Comparison of ENCODE assay signal across 9 mouse cellular contexts in genomic region chr1:23202511-23203435, GRCm38 (mm10).
DNase-seq lines count a peak whose midpoint lies in the region; ATAC-seq and TF ChIP-seq lines count a peak whose summit lies in the region.
"Had no signal": no experiment of that assay in that cellular context is flagged by ENCODE, and none has a peak within 500 bp of the region (broad histone marks: within the 10 kb centered on the region; RNA-seq: fewer than 3 reads in every experiment).

No protein-coding gene starts in this region.

- no peak for TF ChIP-seq CTCF in midbrain, postnatal 0 days (IDR thresholded peaks at IDR 0.05)

- H3K4me2 ChIP-seq in forebrain, embryonic 14.5 days (ENCODE audit: low read length) = no peak overlapping the region
- H3K4me2 ChIP-seq in forebrain, embryonic 16.5 days (ENCODE audit: low read length) = no peak overlapping the region
- no peak overlapping the region for H3K4me2 ChIP-seq in midbrain, postnatal 0 days (ENCODE audit: low read depth, low read length, poor library complexity, severe bottlenecking)
- H3K4me2 ChIP-seq in midbrain, embryonic 13.5 days (replicated peaks) = no peak overlapping the region
- H3K4me2 ChIP-seq in hindbrain, embryonic 12.5 days (replicated peaks) = no peak overlapping the region

- no peak overlapping the region for H3K4me3 ChIP-seq in forebrain, embryonic 14.5 days (ENCODE audit: low read depth, low read length)
- no peak overlapping the region for H3K4me3 ChIP-seq in forebrain, embryonic 16.5 days (replicated peaks; ENCODE audit: low read length)
- H3K4me3 ChIP-seq in midbrain, postnatal 0 days (ENCODE audit: low read depth, low read length) = no peak overlapping the region
- H3K4me3 ChIP-seq in midbrain, embryonic 13.5 days (replicated peaks) = no peak overlapping the region
- H3K4me3 ChIP-seq in hindbrain, embryonic 12.5 days = no peak overlapping the region
- H3K4me3 ChIP-seq: limb, embryonic 10.5 days had no signal

- no peaks in the 10 kb centered on the region for H3K9me3 ChIP-seq in forebrain, embryonic 14.5 days (replicated peaks; ENCODE audit: control insufficient read depth, low read length)
- H3K9me3 ChIP-seq in forebrain, embryonic 16.5 days (ENCODE audit: control insufficient read depth, low read length) = no peaks in the 10 kb centered on the region
- H3K9me3 ChIP-seq in midbrain, postnatal 0 days (ENCODE audit: low read length) = no peaks in the 10 kb centered on the region
- no peaks in the 10 kb centered on the region for H3K9me3 ChIP-seq in midbrain, embryonic 13.5 days
- no peaks in the 10 kb centered on the region for H3K9me3 ChIP-seq in hindbrain, embryonic 12.5 days (replicated peaks)
- H3K9me3 ChIP-seq: limb, embryonic 10.5 days had no signal

- no peak overlapping the region for H3K9ac ChIP-seq in forebrain, embryonic 14.5 days (ENCODE audit: low read length)
- H3K9ac ChIP-seq in forebrain, embryonic 16.5 days (replicated peaks; ENCODE audit: low read depth, low read length) = no peak overlapping the region
- H3K9ac ChIP-seq in midbrain, postnatal 0 days (replicated peaks; ENCODE audit: low read length, poor library complexity, severe bottlenecking) = no peak overlapping the region
- no peak overlapping the region for H3K9ac ChIP-seq in midbrain, embryonic 13.5 days (replicated peaks)
- H3K9ac ChIP-seq in hindbrain, embryonic 12.5 days = no peak overlapping the region

- no peaks in the 10 kb centered on the region for H3K27me3 ChIP-seq in forebrain, embryonic 14.5 days (replicated peaks; ENCODE audit: control insufficient read depth, insufficient read depth, low read length)
- no peaks in the 10 kb centered on the region for H3K27me3 ChIP-seq in forebrain, embryonic 16.5 days (replicated peaks; ENCODE audit: control insufficient read depth, insufficient read depth, low read length)
- H3K27me3 ChIP-seq in midbrain, postnatal 0 days (ENCODE audit: insufficient read depth, low read length) = no peaks in the 10 kb centered on the region
- H3K27me3 ChIP-seq in midbrain, embryonic 13.5 days = no peaks in the 10 kb centered on the region
- H3K27me3 ChIP-seq in hindbrain, embryonic 12.5 days = no peaks in the 10 kb centered on the region

- DNase-seq in forebrain, embryonic 14.5 days (ENCODE audit: low spot score) = peak; percentile 33
- peak; percentile 11 for DNase-seq in midbrain, postnatal 0 days (ENCODE audit: low spot score)
- peak; percentile 29 for DNase-seq in skeletal muscle tissue, adult 2 months (ENCODE audit: low read depth, low spot score)
- DNase-seq in ovary, postnatal 14 days (ENCODE audit: low spot score) = no peak
- DNase-seq in spleen, adult 12 weeks (ENCODE audit: low spot score) = no peak

- H3K36me3 ChIP-seq in forebrain, embryonic 14.5 days (ENCODE audit: control insufficient read depth, insufficient read depth, low read length) = no peaks in the 10 kb centered on the region
- no peaks in the 10 kb centered on the region for H3K36me3 ChIP-seq in forebrain, embryonic 16.5 days (ENCODE audit: control insufficient read depth, insufficient read depth)
- no peaks in the 10 kb centered on the region for H3K36me3 ChIP-seq in midbrain, postnatal 0 days (ENCODE audit: insufficient read depth, low read length)
- no peaks in the 10 kb centered on the region for H3K36me3 ChIP-seq in midbrain, embryonic 13.5 days
- no peaks in the 10 kb centered on the region for H3K36me3 ChIP-seq in hindbrain, embryonic 12.5 days
- H3K36me3 ChIP-seq: limb, embryonic 10.5 days had no signal

- peak; percentile 52; the same call in 1 of the 2 replicates for ATAC-seq in forebrain, embryonic 14.5 days
- no peak for ATAC-seq in forebrain, embryonic 16.5 days
- ATAC-seq in midbrain, postnatal 0 days (ENCODE audit: low FRiP score) = peak; percentile 23; the same call in 1 of the 2 replicates
- ATAC-seq in midbrain, embryonic 13.5 days = no peak
- 0 out of 2 replicates have a peak, but pooled peaks have one; percentile 40 for ATAC-seq in hindbrain, embryonic 12.5 days (ENCODE audit: low FRiP score)

- H3K4me1 ChIP-seq in forebrain, embryonic 14.5 days (ENCODE audit: control insufficient read depth, insufficient read depth, low read length) = no peaks in the 10 kb centered on the region
- 0 out of 2 replicates have a peak, but pooled peaks cover 4% of the 10 kb centered on the region for H3K4me1 ChIP-seq in forebrain, embryonic 16.5 days (replicated peaks; ENCODE audit: control insufficient read depth, insufficient read depth, low read length)
- no peaks in the 10 kb centered on the region for H3K4me1 ChIP-seq in midbrain, postnatal 0 days (ENCODE audit: insufficient read depth, low read length)
- 0 out of 2 replicates have a peak, but pooled peaks cover 7% of the 10 kb centered on the region for H3K4me1 ChIP-seq in midbrain, embryonic 13.5 days (replicated peaks)
- H3K4me1 ChIP-seq in hindbrain, embryonic 12.5 days = 0 out of 2 replicates have a peak, but pooled peaks cover 3% of the 10 kb centered on the region
- H3K4me1 ChIP-seq: limb, embryonic 10.5 days had no signal

- no peak overlapping the region for H3K27ac ChIP-seq in forebrain, embryonic 14.5 days (ENCODE audit: low read depth, low read length)
- no peak overlapping the region for H3K27ac ChIP-seq in forebrain, embryonic 16.5 days (ENCODE audit: low read length)
- H3K27ac ChIP-seq in midbrain, postnatal 0 days (ENCODE audit: low read depth, low read length) = no peak overlapping the region
- no peak overlapping the region for H3K27ac ChIP-seq in midbrain, embryonic 13.5 days
- no peak overlapping the region for H3K27ac ChIP-seq in hindbrain, embryonic 12.5 days
- H3K27ac ChIP-seq: limb, embryonic 10.5 days had no signal

- 54% methylated on average over 5 of the region's 5 CpGs for WGBS in forebrain, embryonic 14.5 days
- 44% methylated on average over 5 of the region's 5 CpGs for WGBS in forebrain, embryonic 16.5 days
- WGBS in midbrain, postnatal 0 days = 50% methylated on average over 5 of the region's 5 CpGs
- WGBS in midbrain, embryonic 13.5 days = 51% methylated on average over 5 of the region's 5 CpGs
- 56% methylated on average over 5 of the region's 5 CpGs for WGBS in hindbrain, embryonic 12.5 days

Comparison
In these comparisons a context has a peak if more than half of its experiments do, and no peak if none do; other contexts are left out.
1. ATAC-seq: peak in forebrain, embryonic 14.5 days (single experiment), midbrain, postnatal 0 days (single experiment) and hindbrain, embryonic 12.5 days (single experiment); none in forebrain, embryonic 16.5 days (single experiment) and midbrain, embryonic 13.5 days (single experiment).
2. DNase-seq: peak in forebrain, embryonic 14.5 days (single experiment), midbrain, postnatal 0 days (single experiment) and skeletal muscle tissue, adult 2 months (single experiment); none in ovary, postnatal 14 days (single experiment) and spleen, adult 12 weeks (single experiment).